Mouse (Mus musculus) spleen, adult 2 months (tissue): Measurements from ENCODE around the gene Isg20.

Experiments
- CTCF ChIP-seq: fragments of 200-500 bp; IDR thresholded peaks from 2 replicates; pipeline ENCODE4 v1.5.1; 2011; ENCODE audit warnings: mild to moderate bottlenecking, inconsistent platforms; ENCODE audit not compliant: insufficient read depth, insufficient read length, insufficient replicate concordance; ENCODE audit errors: extremely low read depth
- POLR2A ChIP-seq: fragments of 200-500 bp; IDR thresholded peaks from 2 replicates; pipeline ENCODE4 v1.6.1; 2011; ENCODE audit warnings: low read depth, low read length, inconsistent platforms

DNA sequence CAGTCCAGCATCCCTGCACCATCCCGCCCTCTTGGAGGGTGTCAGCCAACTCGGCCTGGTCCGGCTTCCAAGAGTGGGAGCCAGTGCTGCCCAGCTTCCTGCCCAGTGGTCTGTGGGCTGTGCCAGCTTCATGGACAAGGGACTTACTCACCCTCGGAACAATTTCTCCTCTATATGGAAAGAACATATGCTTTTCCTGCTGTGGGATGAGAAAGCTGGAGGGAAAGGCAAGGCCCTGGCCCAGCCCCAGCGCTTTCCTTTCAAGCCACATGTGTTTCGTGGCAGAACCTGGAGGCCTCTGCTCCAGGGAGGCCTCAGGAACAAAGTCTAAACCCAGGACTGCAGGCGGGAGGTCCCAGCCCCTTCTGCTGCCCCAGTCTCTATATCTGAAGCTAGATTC, 12.5 kb downstream of the Isg20 start:
- TF ChIP-seq POLR2A (no peak), CTCF (no peak)
